Mouse (Mus musculus): ENCODE measurements at regions not wholly inside any gene's neighbourhood (a gene's known extent, or its start where the extent isn't known, plus 50 kb on each side); places are given as distances from the start of the nearest gene placed in this dataset.

DNA sequence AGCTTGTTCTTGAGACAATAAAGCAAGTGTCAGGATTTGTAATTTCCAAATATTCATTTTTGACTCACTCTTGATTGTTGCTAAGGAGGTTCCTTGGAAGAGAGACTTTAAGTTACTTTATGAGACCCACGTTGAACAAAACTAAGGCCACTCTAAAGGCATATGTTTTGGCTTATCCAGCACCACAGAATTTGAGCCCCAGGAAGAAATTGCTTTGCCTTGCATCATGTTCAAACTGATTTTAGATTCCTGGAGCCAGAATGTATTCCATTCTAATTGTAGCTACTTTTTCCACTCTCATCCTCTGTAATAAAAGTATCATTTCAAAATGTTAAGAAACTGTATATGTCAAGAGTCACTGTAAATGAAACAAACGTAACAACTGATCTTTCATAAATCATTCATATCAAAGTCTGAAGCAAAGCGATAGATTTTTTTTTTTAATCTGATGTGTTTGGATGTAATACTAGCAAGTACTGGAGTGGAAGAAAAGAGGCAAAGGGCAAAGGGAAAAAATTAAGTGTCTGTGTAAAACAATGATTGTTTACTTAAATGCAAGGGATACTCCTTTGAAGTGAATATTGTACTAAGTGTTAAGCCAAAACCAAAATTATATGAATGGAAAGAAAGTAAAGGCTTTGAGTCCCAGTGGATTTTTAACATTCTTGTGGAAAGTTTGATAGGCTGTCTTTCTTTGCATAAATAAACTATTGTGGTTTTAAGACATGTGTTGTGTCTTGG, 301.7 kb upstream of the Mef2c start:
- DNase-seq (ENCODE audit: extremely low read depth, low read depth, low spot score): no peak
- no peak overlapping the region for H3K4me3 ChIP-seq (ENCODE audit: insufficient read depth, low read depth, low read length)
- H3K4me1 ChIP-seq (ENCODE audit: control insufficient read depth, insufficient read depth, low read length): no peaks in the 10 kb centered on the region
- no peaks in the 10 kb centered on the region for H3K79me2 ChIP-seq (ENCODE audit: control insufficient read depth, insufficient read depth, low read length)
- TF ChIP-seq POLR2A (IDR thresholded peaks at IDR 0.05; ENCODE audit: extremely low read depth, insufficient read depth, low read length): no peak
- no peak for TF ChIP-seq CTCF (IDR thresholded peaks at IDR 0.05; ENCODE audit: low read depth, low read length)
- H3K27me3 ChIP-seq (ENCODE audit: control insufficient read depth, insufficient read depth, low read length): no peaks in the 10 kb centered on the region
- no peak overlapping the region for H3K9ac ChIP-seq (ENCODE audit: low read depth, low read length)
- WGBS: 79% methylated on average over 3 of the region's 3 CpGs
- no peaks in the 10 kb centered on the region for H3K36me3 ChIP-seq (ENCODE audit: control insufficient read depth, insufficient read depth, low read length)
- no peak overlapping the region for H3K27ac ChIP-seq (replicated peaks; ENCODE audit: insufficient read depth, low read depth, low read length)

- no peak overlapping the region for H3K9ac ChIP-seq (ENCODE audit: low read depth, low read length)
- H3K27ac ChIP-seq (replicated peaks; ENCODE audit: insufficient read depth, low read depth, low read length): no peak overlapping the region
- H3K4me3 ChIP-seq (ENCODE audit: insufficient read depth, low read depth, low read length): no peak overlapping the region
- no peaks in the 10 kb centered on the region for H3K36me3 ChIP-seq (ENCODE audit: control insufficient read depth, insufficient read depth, low read length)
- H3K4me1 ChIP-seq (ENCODE audit: control insufficient read depth, insufficient read depth, low read length): no peaks in the 10 kb centered on the region
- DNase-seq (ENCODE audit: extremely low read depth, low read depth, low spot score): no peak
- TF ChIP-seq POLR2A (IDR thresholded peaks at IDR 0.05; ENCODE audit: extremely low read depth, insufficient read depth, low read length) (no peak), CTCF (IDR thresholded peaks at IDR 0.05; ENCODE audit: low read depth, low read length) (no peak)
- 84% methylated on average over 1 of the region's 1 CpGs for WGBS
- no peaks in the 10 kb centered on the region for H3K79me2 ChIP-seq (ENCODE audit: control insufficient read depth, insufficient read depth, low read length)
- no peaks in the 10 kb centered on the region for H3K27me3 ChIP-seq (ENCODE audit: control insufficient read depth, insufficient read depth, low read length)
Observed at GRCm38 (mm10) chr13:83206622-83207021, 297.2 kb upstream of the Mef2c start.

DNA sequence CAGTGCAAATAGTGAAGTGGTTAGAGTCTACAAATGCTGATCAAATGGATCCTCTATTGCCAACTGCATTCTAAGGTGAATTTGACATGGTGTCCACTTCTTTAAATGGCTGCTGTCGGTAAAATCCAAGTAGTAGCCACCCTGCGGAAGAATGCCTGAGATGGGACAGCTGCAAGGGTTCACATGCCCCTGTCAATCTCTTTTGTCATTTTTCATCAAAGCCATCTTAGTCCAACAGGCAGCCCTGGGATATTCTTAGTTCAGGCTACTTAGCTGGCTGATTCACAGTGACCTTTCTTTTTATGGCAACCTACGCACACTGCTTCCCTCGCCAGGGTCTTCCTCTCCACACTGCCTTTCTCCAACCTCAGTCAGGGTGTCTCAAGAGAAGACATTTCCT, 296.3 kb upstream of the Mef2c start:
- Histone ChIP-seq H3K4me3 (ENCODE audit: insufficient read depth, low read depth, low read length) (no peak overlapping the region), H3K4me1 (ENCODE audit: control insufficient read depth, insufficient read depth, low read length) (no peaks in the 10 kb centered on the region), H3K36me3 (ENCODE audit: control insufficient read depth, insufficient read depth, low read length) (no peaks in the 10 kb centered on the region), H3K27me3 (ENCODE audit: control insufficient read depth, insufficient read depth, low read length) (no peaks in the 10 kb centered on the region), H3K27ac (replicated peaks; ENCODE audit: insufficient read depth, low read depth, low read length) (no peak overlapping the region), H3K9ac (ENCODE audit: low read depth, low read length) (no peak overlapping the region), H3K79me2 (ENCODE audit: control insufficient read depth, insufficient read depth, low read length) (no peaks in the 10 kb centered on the region)
- TF ChIP-seq POLR2A (IDR thresholded peaks at IDR 0.05; ENCODE audit: extremely low read depth, insufficient read depth, low read length) (no peak), CTCF (IDR thresholded peaks at IDR 0.05; ENCODE audit: low read depth, low read length) (no peak)
- DNase-seq (ENCODE audit: extremely low read depth, low read depth, low spot score): no peak
- WGBS: 86% methylated on average over 4 of the region's 4 CpGs

DNA sequence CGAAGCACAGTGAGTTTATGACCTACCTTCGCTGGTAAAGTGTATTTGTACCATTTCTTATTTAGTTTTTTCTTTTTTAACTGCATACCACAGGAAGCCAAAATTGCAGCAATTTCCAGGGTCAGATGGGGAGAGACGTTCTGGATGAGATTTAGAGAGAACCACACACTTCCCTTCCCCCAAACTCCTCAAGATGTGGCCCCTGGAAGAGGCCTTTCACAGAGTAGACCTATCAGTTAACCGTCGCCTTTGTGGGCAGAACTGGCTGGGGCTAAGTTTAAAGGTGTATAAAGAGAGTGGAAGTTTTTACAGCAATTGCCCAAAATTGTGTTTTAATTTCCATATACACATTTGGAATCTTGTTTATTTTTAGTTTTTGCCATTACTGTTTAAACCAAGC, 295.7 kb upstream of the Mef2c start:
- H3K79me2 ChIP-seq (ENCODE audit: control insufficient read depth, insufficient read depth, low read length): no peaks in the 10 kb centered on the region
- no peak for TF ChIP-seq CTCF (IDR thresholded peaks at IDR 0.05; ENCODE audit: low read depth, low read length)
- no peak for TF ChIP-seq POLR2A (IDR thresholded peaks at IDR 0.05; ENCODE audit: extremely low read depth, insufficient read depth, low read length)
- H3K4me3 ChIP-seq (ENCODE audit: insufficient read depth, low read depth, low read length): no peak overlapping the region
- no peaks in the 10 kb centered on the region for H3K36me3 ChIP-seq (ENCODE audit: control insufficient read depth, insufficient read depth, low read length)
- DNase-seq (ENCODE audit: extremely low read depth, low read depth, low spot score): no peak
- no peak overlapping the region for H3K27ac ChIP-seq (replicated peaks; ENCODE audit: insufficient read depth, low read depth, low read length)
- H3K27me3 ChIP-seq (ENCODE audit: control insufficient read depth, insufficient read depth, low read length): no peaks in the 10 kb centered on the region
- 75% methylated on average over 5 of the region's 5 CpGs for WGBS
- no peaks in the 10 kb centered on the region for H3K4me1 ChIP-seq (ENCODE audit: control insufficient read depth, insufficient read depth, low read length)
- H3K9ac ChIP-seq (ENCODE audit: low read depth, low read length): no peak overlapping the region

GRCm38 (mm10) chr13:83214811-83215210, 289.0 kb upstream of the Mef2c start:
- no peak for DNase-seq (ENCODE audit: extremely low read depth, low read depth, low spot score)
- Histone ChIP-seq H3K36me3 (ENCODE audit: control insufficient read depth, insufficient read depth, low read length) (no peaks in the 10 kb centered on the region), H3K4me1 (ENCODE audit: control insufficient read depth, insufficient read depth, low read length) (no peaks in the 10 kb centered on the region), H3K9ac (ENCODE audit: low read depth, low read length) (no peak overlapping the region), H3K4me3 (ENCODE audit: insufficient read depth, low read depth, low read length) (no peak overlapping the region), H3K27ac (replicated peaks; ENCODE audit: insufficient read depth, low read depth, low read length) (no peak overlapping the region), H3K79me2 (ENCODE audit: control insufficient read depth, insufficient read depth, low read length) (no peaks in the 10 kb centered on the region), H3K27me3 (ENCODE audit: control insufficient read depth, insufficient read depth, low read length) (no peaks in the 10 kb centered on the region)
- TF ChIP-seq POLR2A (IDR thresholded peaks at IDR 0.05; ENCODE audit: extremely low read depth, insufficient read depth, low read length) (no peak), CTCF (IDR thresholded peaks at IDR 0.05; ENCODE audit: low read depth, low read length) (no peak)

GRCm38 (mm10) chr13:83216454-83216853, 287.4 kb upstream of the Mef2c start:
- Histone ChIP-seq H3K4me1 (ENCODE audit: control insufficient read depth, insufficient read depth, low read length) (no peaks in the 10 kb centered on the region), H3K27me3 (ENCODE audit: control insufficient read depth, insufficient read depth, low read length) (no peaks in the 10 kb centered on the region), H3K27ac (replicated peaks; ENCODE audit: insufficient read depth, low read depth, low read length) (no peak overlapping the region), H3K36me3 (ENCODE audit: control insufficient read depth, insufficient read depth, low read length) (no peaks in the 10 kb centered on the region), H3K4me3 (ENCODE audit: insufficient read depth, low read depth, low read length) (no peak overlapping the region), H3K79me2 (ENCODE audit: control insufficient read depth, insufficient read depth, low read length) (no peaks in the 10 kb centered on the region), H3K9ac (ENCODE audit: low read depth, low read length) (no peak overlapping the region)
- DNase-seq (ENCODE audit: extremely low read depth, low read depth, low spot score): no peak
- TF ChIP-seq CTCF (IDR thresholded peaks at IDR 0.05; ENCODE audit: low read depth, low read length): no peak
- no peak for TF ChIP-seq POLR2A (IDR thresholded peaks at IDR 0.05; ENCODE audit: extremely low read depth, insufficient read depth, low read length)
- 83% methylated on average over 3 of the region's 3 CpGs for WGBS

Measured in liver, adult 2 months (tissue).